Mouse (Mus musculus) small intestine, adult 2 months (tissue): Measurements from ENCODE around the gene Dok4.

Experiments
- CTCF ChIP-seq: fragments of 200-500 bp; IDR thresholded peaks from 2 replicates; pipeline ENCODE4 v1.5.1; 2012; ENCODE audit warnings: low read depth, mild to moderate bottlenecking, control low read depth, inconsistent platforms, low read length, moderate library complexity, mixed read lengths; ENCODE audit not compliant: insufficient replicate concordance, insufficient read length; ENCODE audit errors: extremely low read depth
- POLR2A ChIP-seq: fragments of 200-500 bp; IDR thresholded peaks from 2 replicates; pipeline ENCODE4 v1.6.1; 2012; ENCODE audit warnings: low read depth, mild to moderate bottlenecking, control low read depth, inconsistent platforms, low read length, moderate library complexity

DNA sequence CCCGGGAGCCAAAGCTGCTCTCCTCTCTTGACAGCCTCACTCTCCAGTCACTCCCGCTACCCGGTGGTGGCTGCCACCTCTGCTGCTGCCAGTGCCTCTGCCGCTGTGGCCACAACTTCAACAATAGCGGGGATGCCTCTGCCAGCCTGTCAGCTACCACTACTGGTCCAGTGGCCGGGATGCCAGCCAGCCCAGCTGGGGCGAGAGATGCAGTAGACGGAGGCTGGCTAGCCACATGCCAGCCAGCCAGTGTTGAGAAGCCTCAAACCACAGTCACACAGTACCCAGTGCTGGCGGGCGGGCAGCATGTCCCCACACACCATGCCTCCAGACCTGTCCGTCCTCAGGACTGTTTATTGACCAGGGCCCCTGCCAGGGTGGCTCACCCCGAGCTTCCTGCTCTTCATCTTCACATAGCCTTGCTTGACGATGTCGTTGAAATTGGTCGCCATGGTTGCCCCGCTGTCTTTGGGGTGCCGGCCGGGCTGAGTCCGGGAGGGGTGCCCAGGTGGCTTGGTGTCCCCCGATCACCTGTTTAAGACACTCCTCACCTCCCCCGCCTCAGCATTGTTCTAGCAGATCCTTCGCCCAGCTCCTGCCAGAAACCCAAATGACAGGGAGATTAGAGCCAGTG, 5.5 kb downstream of the Dok4 start:
- TF ChIP-seq CTCF (no peak), POLR2A (no peak)
